Mouse (Mus musculus): ENCODE results near the gene Slc38a6.

GRCm38 (mm10) chr12:73392507-73392906 is 105.9 kb downstream of the Slc38a6 start:
- no peak for TF ChIP-seq CTCF (IDR thresholded peaks at IDR 0.05; ENCODE audit: low read depth, low read length)
- no peak for TF ChIP-seq POLR2A (IDR thresholded peaks at IDR 0.05; ENCODE audit: extremely low read depth, insufficient read depth, low read length)

All from liver, adult 2 months (tissue).